In the genomic region with DNA sequence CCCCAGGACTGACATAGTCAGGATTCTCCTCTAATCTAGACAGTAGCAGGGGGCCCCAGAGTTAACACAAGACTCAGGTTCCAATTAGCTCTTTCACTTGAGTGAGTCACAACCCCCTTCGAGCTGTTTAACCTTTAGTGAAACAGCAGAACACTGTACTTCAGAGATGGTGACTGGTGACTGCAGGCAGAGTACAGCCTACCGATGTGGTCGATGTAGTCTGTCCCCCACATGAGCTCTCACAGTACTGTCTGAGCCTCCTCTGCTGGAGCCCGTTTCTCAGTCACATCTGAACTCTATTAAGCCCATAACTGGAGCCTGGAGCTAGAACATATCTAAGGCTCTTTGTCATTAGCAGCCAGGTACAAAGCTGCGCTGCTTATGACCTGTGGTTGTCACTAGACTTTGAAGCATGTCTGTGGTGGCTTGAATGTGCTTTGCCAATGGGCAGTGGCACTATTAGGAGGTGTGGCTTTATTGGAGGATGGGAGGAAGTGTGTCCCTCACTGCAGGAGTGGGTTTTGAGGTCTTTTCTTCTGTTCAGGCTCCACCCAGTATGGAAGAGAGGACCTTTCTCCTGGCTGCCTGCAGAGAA, we compare ENCODE assay signal across 26 mouse cellular contexts.
A peak's percentile ranks its signal among the peaks of the same experiment; 100 is the strongest.
DNase-seq lines count a peak whose midpoint lies in the region; ATAC-seq lines count a peak whose summit lies in the region.
"Had no signal": no experiment of that assay in that cellular context is flagged by ENCODE, and none has a peak within 500 bp of the region (broad histone marks: within the 10 kb centered on the region; RNA-seq: fewer than 3 reads in every experiment).

No protein-coding gene starts in this region.

- peaks cover 3% of the 10 kb centered on the region; the same call in 1 of the 2 replicates for H3K9me3 ChIP-seq in midbrain, embryonic 11.5 days (ENCODE audit: control insufficient read depth, low read length)
- H3K9me3 ChIP-seq in midbrain, embryonic 10.5 days (replicated peaks): 0 out of 2 replicates have a peak, but pooled peaks cover 2% of the 10 kb centered on the region
- H3K9me3 ChIP-seq in embryonic facial prominence, embryonic 12.5 days: no peaks in the 10 kb centered on the region
- no peaks in the 10 kb centered on the region for H3K9me3 ChIP-seq in limb, embryonic 11.5 days (ENCODE audit: control insufficient read depth, low read length)
- H3K9me3 ChIP-seq: embryonic facial prominence, embryonic 15.5 days; forebrain, embryonic 12.5 days; lung, embryonic 15.5 days; neural tube, embryonic 15.5 days had no signal

- no peak for ATAC-seq in midbrain, embryonic 11.5 days (ENCODE audit: low FRiP score)
- ATAC-seq in embryonic facial prominence, embryonic 12.5 days (ENCODE audit: insufficient number of reproducible peaks, insufficient read depth, low FRiP score, low TSS enrichment): peak; percentile 65; the same call in 1 of the 2 replicates
- peak; percentile 26; the same call in 1 of the 2 replicates for ATAC-seq in limb, embryonic 11.5 days (ENCODE audit: insufficient number of reproducible peaks, low FRiP score, low TSS enrichment, low read depth)
- ATAC-seq: activated CD4-positive, CD25-positive, alpha-beta regulatory T cell, adult 4 months; forebrain, postnatal 0 days had no signal

- no peak overlapping the region for H3K4me2 ChIP-seq in midbrain, embryonic 11.5 days
- no peak overlapping the region for H3K4me2 ChIP-seq in embryonic facial prominence, embryonic 12.5 days (replicated peaks)
- H3K4me2 ChIP-seq in limb, embryonic 11.5 days (ENCODE audit: low read depth, severe bottlenecking): no peak overlapping the region
- H3K4me2 ChIP-seq: embryonic facial prominence, embryonic 15.5 days; forebrain, embryonic 12.5 days; heart, embryonic 11.5 days; hindbrain, embryonic 14.5 days; liver, embryonic 11.5 days; lung, embryonic 15.5 days; midbrain, embryonic 12.5 days; neural tube, embryonic 15.5 days had no signal

- no peaks in the 10 kb centered on the region; the same call in none of the 2 replicates for H3K4me1 ChIP-seq in midbrain, embryonic 11.5 days (ENCODE audit: control insufficient read depth, insufficient read depth, low read length)
- H3K4me1 ChIP-seq in midbrain, embryonic 10.5 days: peaks cover 16% of the 10 kb centered on the region
- peaks cover 25% of the 10 kb centered on the region; the same call in 1 of the 2 replicates for H3K4me1 ChIP-seq in embryonic facial prominence, embryonic 12.5 days
- no peaks in the 10 kb centered on the region for H3K4me1 ChIP-seq in limb, embryonic 11.5 days (ENCODE audit: control insufficient read depth, insufficient read depth, low read length)
- H3K4me1 ChIP-seq: forebrain, embryonic 12.5 days; lung, embryonic 15.5 days; midbrain, embryonic 12.5 days had no signal

- H3K4me3 ChIP-seq in midbrain, embryonic 11.5 days (ENCODE audit: low read depth, low read length): no peak overlapping the region
- no peak overlapping the region for H3K4me3 ChIP-seq in midbrain, embryonic 10.5 days
- H3K4me3 ChIP-seq in embryonic facial prominence, embryonic 12.5 days: no peak overlapping the region
- H3K4me3 ChIP-seq in limb, embryonic 11.5 days (ENCODE audit: low read depth, low read length): no peak overlapping the region
- H3K4me3 ChIP-seq: embryonic facial prominence, embryonic 15.5 days; forebrain, embryonic 12.5 days; layer of hippocampus, adult 2 months; lung, embryonic 15.5 days; midbrain, embryonic 12.5 days; neural tube, embryonic 15.5 days had no signal

- DNase-seq in midbrain, embryonic 11.5 days (ENCODE audit: low spot score, missing footprints): peak; percentile 78
- no peak for DNase-seq in midbrain, embryonic 10.5 days (ENCODE audit: low spot score)
- DNase-seq in limb, embryonic 11.5 days (ENCODE audit: low spot score): peak; percentile 29
- DNase-seq in neural tube, embryonic 10.5 days (ENCODE audit: extremely low spot score, low spot score): no peak
- no peak for DNase-seq in adrenal gland, postnatal 36 days
- DNase-seq in spleen, postnatal 36 days (ENCODE audit: low spot score in 2 of 2): no peak
- DNase-seq: adrenal gland, adult 2 months; cerebellum, adult 2 months; cerebellum, postnatal 25 days; forebrain, postnatal 0 days; gastrocnemius, postnatal 14 days; kidney, adult 11 months; kidney, postnatal 25 days; spleen, adult 18-20 months; thymus, postnatal 4 days had no signal

- H3K27me3 ChIP-seq in midbrain, embryonic 11.5 days (ENCODE audit: control insufficient read depth, insufficient read depth, low read length): no peaks in the 10 kb centered on the region; the same call in 1 of the 2 replicates
- peaks cover 41% of the 10 kb centered on the region for H3K27me3 ChIP-seq in midbrain, embryonic 10.5 days (ENCODE audit: low read depth, poor library complexity, severe bottlenecking)
- no peaks in the 10 kb centered on the region for H3K27me3 ChIP-seq in embryonic facial prominence, embryonic 12.5 days
- no peaks in the 10 kb centered on the region for H3K27me3 ChIP-seq in limb, embryonic 11.5 days (ENCODE audit: control insufficient read depth, insufficient read depth, low read length)
- H3K27me3 ChIP-seq: embryonic facial prominence, embryonic 15.5 days; forebrain, embryonic 12.5 days; lung, embryonic 15.5 days; neural tube, embryonic 15.5 days had no signal

- no peaks in the 10 kb centered on the region for H3K36me3 ChIP-seq in midbrain, embryonic 11.5 days (ENCODE audit: control insufficient read depth, insufficient read depth, low read length)
- H3K36me3 ChIP-seq in midbrain, embryonic 10.5 days: 0 out of 2 replicates have a peak, but pooled peaks cover 3% of the 10 kb centered on the region
- H3K36me3 ChIP-seq in embryonic facial prominence, embryonic 12.5 days: no peaks in the 10 kb centered on the region
- H3K36me3 ChIP-seq in limb, embryonic 11.5 days (ENCODE audit: control insufficient read depth, insufficient read depth, low read length): no peaks in the 10 kb centered on the region
- H3K36me3 ChIP-seq: embryonic facial prominence, embryonic 15.5 days; forebrain, embryonic 12.5 days; lung, embryonic 15.5 days; neural tube, embryonic 15.5 days had no signal

- H3K9ac ChIP-seq in midbrain, embryonic 11.5 days (ENCODE audit: low read length): no peak overlapping the region
- no peak overlapping the region for H3K9ac ChIP-seq in embryonic facial prominence, embryonic 12.5 days
- no peak overlapping the region for H3K9ac ChIP-seq in limb, embryonic 11.5 days (ENCODE audit: low read length)
- H3K9ac ChIP-seq: embryonic facial prominence, embryonic 15.5 days; forebrain, embryonic 12.5 days; forebrain, postnatal 0 days; hindbrain, embryonic 14.5 days; lung, embryonic 15.5 days; midbrain, embryonic 12.5 days; neural tube, embryonic 15.5 days had no signal

- 79% methylated on average over 5 of the region's 5 CpGs for WGBS in midbrain, embryonic 11.5 days
- WGBS in midbrain, embryonic 10.5 days: 77% methylated on average over 5 of the region's 5 CpGs
- 41% methylated on average over 5 of the region's 5 CpGs for WGBS in embryonic facial prominence, embryonic 12.5 days
- 35% methylated on average over 5 of the region's 5 CpGs for WGBS in limb, embryonic 11.5 days

- H3K27ac ChIP-seq in midbrain, embryonic 11.5 days (ENCODE audit: low read depth, low read length): no peak overlapping the region
- H3K27ac ChIP-seq in midbrain, embryonic 10.5 days (replicated peaks): no peak overlapping the region
- no peak overlapping the region for H3K27ac ChIP-seq in embryonic facial prominence, embryonic 12.5 days
- no peak overlapping the region; the same call in 1 of the 2 replicates for H3K27ac ChIP-seq in limb, embryonic 11.5 days (replicated peaks; ENCODE audit: low read depth, low read length)
- H3K27ac ChIP-seq: embryonic facial prominence, embryonic 15.5 days; forebrain, embryonic 12.5 days; hindbrain, embryonic 14.5 days; layer of hippocampus, adult 2 months; lung, embryonic 15.5 days; midbrain, embryonic 12.5 days; neural tube, embryonic 15.5 days had no signal

Comparison
In these comparisons a context has a peak if more than half of its experiments do, and no peak if none do; other contexts are left out.
1. DNase-seq: peak in midbrain, embryonic 11.5 days (single experiment) and limb, embryonic 11.5 days (single experiment); none in midbrain, embryonic 10.5 days (single experiment), neural tube, embryonic 10.5 days (single experiment), adrenal gland, postnatal 36 days (0 of 2) and spleen, postnatal 36 days (0 of 2).